Mouse (Mus musculus) brain, embryonic 14.5 days (tissue): ENCODE measurements at regions not wholly inside any gene's neighbourhood (a gene's known extent, or its start where the extent isn't known, plus 50 kb on each side); places are given as distances from the start of the nearest gene placed in this dataset.

ENCODE experiments used
- CTCF ChIP-seq: fragments of 200-500 bp; IDR thresholded peaks from 2 replicates; pipeline ENCODE4 v1.5.1; 2012; ENCODE audit warnings: inconsistent platforms, mild to moderate bottlenecking, moderate library complexity, borderline replicate concordance; ENCODE audit not compliant: insufficient read depth, insufficient read length; ENCODE audit errors: extremely low read depth
- POLR2A ChIP-seq: fragments of 200-500 bp; IDR thresholded peaks from 2 replicates; pipeline ENCODE4 v1.6.1; 2012; ENCODE audit warnings: mild to moderate bottlenecking, inconsistent platforms, borderline replicate concordance; ENCODE audit not compliant: poor library complexity, insufficient read depth, insufficient read length, severe bottlenecking; ENCODE audit errors: extremely low read depth

- TF ChIP-seq POLR2A (no peak), CTCF (no peak)
Measured at GRCm38 (mm10) chr5:51762352-51762751, 194.8 kb upstream of the Ppargc1a start.
